Mouse (Mus musculus) heart, postnatal 0 days (tissue): ENCODE results near the gene Lcn9.

ENCODE experiments used
- CTCF ChIP-seq: IDR thresholded peaks from 2 replicates; pipeline ENCODE4 v1.5.1; 2016; ENCODE audit warnings: antibody characterized with exemption, control low read depth, low read depth
- EP300 ChIP-seq: IDR thresholded peaks from 2 replicates; pipeline ENCODE4 v1.6.1; 2016; ENCODE audit warnings: antibody characterized with exemption, low read depth

DNA sequence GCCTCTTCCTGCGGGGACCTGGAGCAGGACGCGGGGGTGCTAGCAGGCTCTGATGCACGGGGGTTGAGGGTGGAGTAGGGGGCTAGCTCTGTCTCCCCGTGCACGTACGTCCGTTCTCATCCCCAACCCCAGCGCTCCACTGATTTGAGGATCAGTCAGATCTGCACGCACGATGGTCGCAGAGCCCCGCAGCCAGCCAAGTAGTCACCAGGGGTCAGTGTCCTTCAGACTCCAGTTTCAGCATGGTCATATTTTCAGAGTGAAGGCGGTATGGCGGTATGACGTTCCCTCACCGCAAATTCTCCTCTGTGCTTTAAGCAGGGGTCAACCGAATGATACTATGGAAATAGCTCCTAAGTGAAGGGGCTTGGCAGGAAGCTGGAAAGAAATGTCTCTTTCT is 41.3 kb downstream of the Lcn9 start:
- no peak for TF ChIP-seq EP300
- TF ChIP-seq CTCF, result no peak
